Mouse (Mus musculus) intestine, embryonic 16.5 days (tissue): ENCODE data around the gene Fnbp1. TPM values are rescaled to one million over a fixed set of nuclear protein-coding genes. Genes with fewer than 3 reads are reported as not detected.

Experiments used
- ATAC-seq: fragments of 200-750 bp; cut with Nextera tagmentation; 2 replicates; pipeline ENCODE4 v1.8.0; 2017; ENCODE audit warnings: moderate TSS enrichment, moderate library complexity
- H3K27ac ChIP-seq: fragments of 300-500 bp; sonication (generic); 2 replicates; pipeline ENCODE4 v1.5.1; 2014; ENCODE audit warnings: mild to moderate bottlenecking, low read length
- H3K27me3 ChIP-seq: fragments of 300-500 bp; sonication (generic); replicated peaks from 2 replicates; pipeline ENCODE4 v1.6.1; 2014; ENCODE audit warnings: low read length, control low read depth, mixed read lengths; ENCODE audit not compliant: control insufficient read depth, insufficient read depth
- H3K36me3 ChIP-seq: fragments of 300-500 bp; sonication (generic); 2 replicates; pipeline ENCODE4 v1.6.1; 2014; ENCODE audit warnings: low read length, control low read depth; ENCODE audit not compliant: control insufficient read depth, insufficient read depth
- H3K4me1 ChIP-seq: fragments of 300-500 bp; sonication (generic); 2 replicates; pipeline ENCODE4 v1.6.1; 2014; ENCODE audit warnings: low read length, control low read depth, mixed read lengths; ENCODE audit not compliant: control insufficient read depth, insufficient read depth
- H3K4me2 ChIP-seq: fragments of 300-500 bp; sonication (generic); 2 replicates; pipeline ENCODE4 v1.6.1; 2014; ENCODE audit warnings: low read depth, low read length, control low read depth
- H3K4me3 ChIP-seq: fragments of 300-500 bp; sonication (generic); 2 replicates; pipeline ENCODE4 v1.5.1; 2014; ENCODE audit warnings: mild to moderate bottlenecking, low read length
- H3K9ac ChIP-seq: fragments of 300-500 bp; sonication (generic); 2 replicates; pipeline ENCODE4 v1.6.1; 2014; ENCODE audit warnings: low read depth, low read length
- H3K9me3 ChIP-seq: fragments of 300-500 bp; sonication (generic); 2 replicates; pipeline ENCODE4 v1.6.1; 2016; ENCODE audit warnings: low read length, control low read depth; ENCODE audit not compliant: control insufficient read depth
- WGBS: fragments of 180-500 bp; shearing (Covaris S2); extraction: QIAGEN DNeasy Blood & Tissue Kit; methylation state at CpG from one replicate; pipeline ENCODE4 v1.1.7; 2014; 5-methylcytosine and 5-hydroxymethylcytosine counted together
- polyA plus RNA-seq: library from polyadenylated mRNA; unstranded; fragments of >200 nt; fragmentation: Nextera tagmentation; extraction: Ambion mirVana; gene quantifications from 2 replicates; pipeline ENCODE4 v1.2.1, GENCODE M21; 2015

The Fnbp1 gene
- polyA plus RNA-seq, 1 experiment from 2014 or later, result 21.1 TPM

- Histone ChIP-seq H3K4me2 (no peak overlapping the region), H3K27me3 (no peaks in the 10 kb centered on the region), H3K4me1 (peaks cover 37% of the 10 kb centered on the region), H3K9me3 (no peaks in the 10 kb centered on the region), H3K4me3 (no peak overlapping the region), H3K36me3 (no peaks in the 10 kb centered on the region), H3K27ac (peak overlapping the region; percentile 0; the same call in 1 of the 2 replicates), H3K9ac (0 out of 2 replicates have a peak overlapping the region, but pooled peaks have one; percentile 2)
- WGBS, result 56% methylated on average over 8 of the region's 8 CpGs
- ATAC-seq, result no peak; the same call in 1 of the 2 replicates
These were observed 9.1 kb downstream of the Fnbp1 start for GRCm38 (mm10) chr2:31132682-31133081.

- WGBS, result 53% methylated on average over 8 of the region's 8 CpGs
- no peak overlapping the region for H3K4me2 ChIP-seq
- H3K27me3 ChIP-seq, result no peaks in the 10 kb centered on the region
- peak overlapping the region; percentile 38; the same call in 1 of the 2 replicates for H3K27ac ChIP-seq
- ATAC-seq, result peak; percentile 15; the same call in 1 of the 2 replicates
- no peak overlapping the region for H3K9ac ChIP-seq
- H3K9me3 ChIP-seq, result no peaks in the 10 kb centered on the region
- H3K4me3 ChIP-seq, result no peak overlapping the region
- H3K4me1 ChIP-seq, result peaks cover 39% of the 10 kb centered on the region
- no peaks in the 10 kb centered on the region for H3K36me3 ChIP-seq
These were observed 11.0 kb downstream of the Fnbp1 start for GRCm38 (mm10) chr2:31130815-31131299.

GRCm38 (mm10) chr2:31129742-31130518 lies 11.9 kb downstream of the Fnbp1 start:
- H3K4me1 ChIP-seq, result peaks cover 39% of the 10 kb centered on the region

GRCm38 (mm10) chr2:31127899-31128298 lies 13.9 kb downstream of the Fnbp1 start:
- Histone ChIP-seq H3K9ac (no peak overlapping the region), H3K27ac (no peak overlapping the region), H3K4me2 (no peak overlapping the region), H3K4me3 (no peak overlapping the region), H3K4me1 (peaks cover 44% of the 10 kb centered on the region), H3K9me3 (no peaks in the 10 kb centered on the region), H3K27me3 (no peaks in the 10 kb centered on the region), H3K36me3 (no peaks in the 10 kb centered on the region)
- 63% methylated on average over 4 of the region's 4 CpGs for WGBS
- no peak for ATAC-seq

More at GRCm38 (mm10) chr2:31129742-31130518, 11.9 kb downstream of the Fnbp1 start:
- Histone ChIP-seq H3K27me3 (no peaks in the 10 kb centered on the region), H3K9me3 (no peaks in the 10 kb centered on the region), H3K9ac (no peak overlapping the region), H3K4me2 (no peak overlapping the region), H3K36me3 (no peaks in the 10 kb centered on the region), H3K4me3 (no peak overlapping the region), H3K27ac (0 out of 2 replicates have a peak overlapping the region, but pooled peaks have one; percentile 34)
- 70% methylated on average over 14 of the region's 14 CpGs for WGBS
- ATAC-seq, result no peak

- ATAC-seq, result no peak
- no peak overlapping the region for H3K27ac ChIP-seq
- H3K27me3 ChIP-seq, result no peaks in the 10 kb centered on the region
- peaks cover 38% of the 10 kb centered on the region for H3K4me1 ChIP-seq
- no peak overlapping the region for H3K4me3 ChIP-seq
- H3K9me3 ChIP-seq, result no peaks in the 10 kb centered on the region
- H3K4me2 ChIP-seq, result no peak overlapping the region
- H3K36me3 ChIP-seq, result no peaks in the 10 kb centered on the region
- WGBS, result 52% methylated on average over 7 of the region's 7 CpGs
- no peak overlapping the region for H3K9ac ChIP-seq
These were observed 14.6 kb downstream of the Fnbp1 start for GRCm38 (mm10) chr2:31127219-31127618.

GRCm38 (mm10) chr2:31126048-31126447 lies 15.8 kb downstream of the Fnbp1 start:
- Histone ChIP-seq H3K27ac (no peak overlapping the region), H3K9me3 (no peaks in the 10 kb centered on the region), H3K4me3 (no peak overlapping the region), H3K9ac (no peak overlapping the region), H3K4me1 (peaks cover 35% of the 10 kb centered on the region), H3K36me3 (no peaks in the 10 kb centered on the region), H3K4me2 (no peak overlapping the region), H3K27me3 (no peaks in the 10 kb centered on the region)
- WGBS, result 89% methylated on average over 9 of the region's 9 CpGs
- no peak for ATAC-seq

GRCm38 (mm10) chr2:31125156-31125555 lies 16.7 kb downstream of the Fnbp1 start:
- Histone ChIP-seq H3K9ac (no peak overlapping the region), H3K27ac (peak overlapping the region; percentile 62), H3K4me1 (peaks cover 28% of the 10 kb centered on the region), H3K4me3 (no peak overlapping the region), H3K27me3 (no peaks in the 10 kb centered on the region), H3K4me2 (no peak overlapping the region), H3K36me3 (no peaks in the 10 kb centered on the region), H3K9me3 (no peaks in the 10 kb centered on the region)
- no peak for ATAC-seq
- 56% methylated on average over 7 of the region's 7 CpGs for WGBS

GRCm38 (mm10) chr2:31124694-31125093 lies 17.1 kb downstream of the Fnbp1 start:
- 13% methylated on average over 2 of the region's 2 CpGs for WGBS
- H3K27ac ChIP-seq, result peak overlapping the region; percentile 50

GRCm38 (mm10) chr2:31123493-31123892 lies 18.3 kb downstream of the Fnbp1 start:
- H3K4me2 ChIP-seq, result no peak overlapping the region
- H3K27me3 ChIP-seq, result no peaks in the 10 kb centered on the region
- H3K4me1 ChIP-seq, result peaks cover 26% of the 10 kb centered on the region
- ATAC-seq, result no peak
- H3K27ac ChIP-seq, result no peak overlapping the region
- H3K36me3 ChIP-seq, result no peaks in the 10 kb centered on the region
- H3K4me3 ChIP-seq, result no peak overlapping the region
- H3K9me3 ChIP-seq, result no peaks in the 10 kb centered on the region
- no peak overlapping the region for H3K9ac ChIP-seq
- WGBS, result 90% methylated on average over 5 of the region's 5 CpGs

More at GRCm38 (mm10) chr2:31124694-31125093, 17.1 kb downstream of the Fnbp1 start:
- no peaks in the 10 kb centered on the region for H3K36me3 ChIP-seq
- H3K9ac ChIP-seq, result no peak overlapping the region
- H3K4me1 ChIP-seq, result peaks cover 26% of the 10 kb centered on the region
- H3K4me2 ChIP-seq, result no peak overlapping the region
- ATAC-seq, result no peak
- no peaks in the 10 kb centered on the region for H3K9me3 ChIP-seq
- H3K4me3 ChIP-seq, result no peak overlapping the region
- H3K27me3 ChIP-seq, result no peaks in the 10 kb centered on the region
